Mouse (Mus musculus) kidney, postnatal 0 days (tissue): ENCODE measurements around the gene Slc31a2. TPM values are rescaled to one million over a fixed set of nuclear protein-coding genes. Genes with fewer than 3 reads are reported as not detected.

ENCODE experiments used
- ATAC-seq: fragments of 200-750 bp; cut with Nextera tagmentation; replicated peaks from 2 replicates; pipeline ENCODE4 v1.8.0; 2017; ENCODE audit warnings: low read depth, moderate number of reproducible peaks, moderate TSS enrichment, moderate library complexity; ENCODE audit not compliant: low FRiP score
- DNase-seq: peaks from one replicate; pipeline ENCODE4 v3.0.0-alpha.2; 2016; ENCODE audit warnings: low spot score
- H3K27ac ChIP-seq: fragments of 300-500 bp; sonication (generic); 2 replicates; pipeline ENCODE4 v1.5.1; 2014; ENCODE audit warnings: mild to moderate bottlenecking
- H3K27me3 ChIP-seq: fragments of 300-500 bp; sonication (generic); 2 replicates; pipeline ENCODE4 v1.6.1; 2014; ENCODE audit warnings: low read length, mixed read lengths; ENCODE audit not compliant: insufficient read depth
- H3K36me3 ChIP-seq: fragments of 300-500 bp; sonication (generic); 2 replicates; pipeline ENCODE4 v1.6.1; 2014; ENCODE audit warnings: low read length, mixed read lengths; ENCODE audit not compliant: insufficient read depth
- H3K4me1 ChIP-seq: fragments of 300-500 bp; sonication (generic); replicated peaks from 2 replicates; pipeline ENCODE4 v1.6.1; 2014; ENCODE audit warnings: antibody characterized with exemption, low read length, mixed read lengths; ENCODE audit not compliant: insufficient read depth
- H3K4me2 ChIP-seq: fragments of 300-500 bp; sonication (generic); 2 replicates; pipeline ENCODE4 v1.6.1; 2014; ENCODE audit warnings: mild to moderate bottlenecking, low read length, moderate library complexity, mixed read lengths
- H3K4me3 ChIP-seq: fragments of 300-500 bp; sonication (generic); replicated peaks from 2 replicates; pipeline ENCODE4 v1.5.1; 2014; ENCODE audit warnings: low read depth, low read length
- H3K9ac ChIP-seq: fragments of 300-500 bp; sonication (generic); 2 replicates; pipeline ENCODE4 v1.6.1; 2014; ENCODE audit warnings: low read depth, low read length
- H3K9me3 ChIP-seq: fragments of 300-500 bp; sonication (generic); replicated peaks from 2 replicates; pipeline ENCODE4 v1.6.1; 2016; ENCODE audit warnings: low read length, inconsistent platforms, mixed read lengths
- CTCF ChIP-seq: IDR thresholded peaks from 2 replicates; pipeline ENCODE4 v1.5.1; 2016; ENCODE audit warnings: antibody characterized with exemption, low read depth, mild to moderate bottlenecking, moderate library complexity
- WGBS: fragments of 180-500 bp; shearing (Covaris S2); extraction: QIAGEN DNeasy Blood & Tissue Kit; methylation state at CpG from one replicate; pipeline ENCODE4 v1.1.7; 2014; 5-methylcytosine and 5-hydroxymethylcytosine counted together
- polyA plus RNA-seq: library from polyadenylated mRNA; unstranded; fragments of >200 nt; fragmentation: Nextera tagmentation; extraction: Ambion mirVana; gene quantifications from 2 replicates; pipeline ENCODE4 v1.2.1, GENCODE M21; 2015

Slc31a2 gene
- polyA plus RNA-seq, 1 experiment from 2014 or later, result 18.1 TPM

- Histone ChIP-seq H3K4me3 (no peak overlapping the region), H3K9me3 (no peaks in the 10 kb centered on the region), H3K27me3 (no peaks in the 10 kb centered on the region), H3K36me3 (peaks cover 10% of the 10 kb centered on the region; the same call in 1 of the 2 replicates), H3K4me2 (no peak overlapping the region), H3K9ac (no peak overlapping the region), H3K4me1 (0 out of 2 replicates have a peak, but pooled peaks cover 3% of the 10 kb centered on the region), H3K27ac (no peak overlapping the region)
- TF ChIP-seq CTCF, result no peak
- ATAC-seq (no peak), DNase-seq (no peak)
- 83% methylated on average over 4 of the region's 4 CpGs for WGBS
These were observed 83.5 kb downstream of the Slc31a2 start for GRCm38 (mm10) chr4:62345827-62346226.

GRCm38 (mm10) chr4:62347605-62348328, 85.4 kb downstream of the Slc31a2 start:
- no peak overlapping the region for H3K9ac ChIP-seq
- DNase-seq (peak; percentile 88), ATAC-seq (no peak; the same call in 1 of the 2 replicates)
- H3K4me1 ChIP-seq, result 0 out of 2 replicates have a peak, but pooled peaks cover 3% of the 10 kb centered on the region
- H3K27me3 ChIP-seq, result no peaks in the 10 kb centered on the region
- peak overlapping the region; percentile 13; the same call in 1 of the 2 replicates for H3K4me2 ChIP-seq
- 58% methylated on average over 9 of the region's 9 CpGs for WGBS
- H3K4me3 ChIP-seq, result no peak overlapping the region
- TF ChIP-seq CTCF, result no peak
- peaks cover 14% of the 10 kb centered on the region; the same call in 1 of the 2 replicates for H3K36me3 ChIP-seq
- H3K9me3 ChIP-seq, result no peaks in the 10 kb centered on the region
- peak overlapping the region; percentile 89 for H3K27ac ChIP-seq

Other genes starting within 250 kb of the Slc31a2 start
- not detected in 2 replicates for gene Mup20, start 208.4 kb upstream of the Slc31a2 start, polyA plus RNA-seq
- not detected in 2 replicates for gene Mup3, start 175.2 kb upstream of the Slc31a2 start, polyA plus RNA-seq
- gene Mup21, start 111.7 kb upstream of the Slc31a2 start, polyA plus RNA-seq, result not detected in 2 replicates
- 6.6 and 7.0 TPM in 2 replicates for gene Zfp37, start 31.5 kb upstream of the Slc31a2 start, polyA plus RNA-seq
- gene Fkbp15, start 98.0 kb downstream of the Slc31a2 start, polyA plus RNA-seq, result 19.2 and 21.7 TPM in 2 replicates
- gene Slc31a1, start 98.2 kb downstream of the Slc31a2 start, polyA plus RNA-seq, result 48.3 and 55.9 TPM in 2 replicates
- gene Cdc26, start 146.1 kb downstream of the Slc31a2 start, polyA plus RNA-seq, result 137 and 138 TPM in 2 replicates
- gene Prpf4, start 146.2 kb downstream of the Slc31a2 start, polyA plus RNA-seq, result 14.8 and 16.1 TPM in 2 replicates
- gene Rnf183, start 172.7 kb downstream of the Slc31a2 start, polyA plus RNA-seq, result 2.4 and 2.6 TPM in 2 replicates
- 10.1 and 10.6 TPM in 2 replicates for gene Wdr31, start 208.3 kb downstream of the Slc31a2 start, polyA plus RNA-seq
- gene Bspry, start 217.5 kb downstream of the Slc31a2 start, polyA plus RNA-seq, result 38.2 and 38.9 TPM in 2 replicates
- 16.0 and 17.7 TPM in 2 replicates for gene Hdhd3, start 240.9 kb downstream of the Slc31a2 start, polyA plus RNA-seq